Mouse (Mus musculus): ENCODE measurements around the gene Rtp4. TPM values are rescaled to one million over a fixed set of nuclear protein-coding genes. Genes with fewer than 3 reads are reported as not detected.

Rtp4 gene
- total RNA-seq, 2 experiments from 2014 or later: 3.2 to 6.8 TPM

GRCm38 (mm10) chr16:23557195-23557594 is 37.1 kb downstream of the Rtp4 start:
- no peak for ATAC-seq (replicated peaks; ENCODE audit: low FRiP score, low TSS enrichment, poor library complexity, severe bottlenecking)

- ATAC-seq (replicated peaks; ENCODE audit: low FRiP score, low TSS enrichment, poor library complexity, severe bottlenecking): no peak
Measured at GRCm38 (mm10) chr16:23557669-23558068, 37.6 kb downstream of the Rtp4 start.

- ATAC-seq (replicated peaks; ENCODE audit: low FRiP score, low TSS enrichment, poor library complexity, severe bottlenecking): no peak
Measured at GRCm38 (mm10) chr16:23568369-23568958, 48.4 kb downstream of the Rtp4 start.

GRCm38 (mm10) chr16:23574561-23574960 is 54.5 kb downstream of the Rtp4 start:
- no peak for ATAC-seq (replicated peaks; ENCODE audit: low FRiP score, low TSS enrichment, poor library complexity, severe bottlenecking)

GRCm38 (mm10) chr16:23591119-23592105 is 71.3 kb downstream of the Rtp4 start:
- ATAC-seq (replicated peaks; ENCODE audit: low FRiP score, low TSS enrichment, poor library complexity, severe bottlenecking): no peak

GRCm38 (mm10) chr16:23592501-23592900 is 72.4 kb downstream of the Rtp4 start:
- no peak for ATAC-seq (replicated peaks; ENCODE audit: low FRiP score, low TSS enrichment, poor library complexity, severe bottlenecking)

GRCm38 (mm10) chr16:23596696-23597095 is 76.6 kb downstream of the Rtp4 start:
- ATAC-seq (replicated peaks; ENCODE audit: low FRiP score, low TSS enrichment, poor library complexity, severe bottlenecking): no peak

- no peak for ATAC-seq (replicated peaks; ENCODE audit: low FRiP score, low TSS enrichment, poor library complexity, severe bottlenecking)
Measured at GRCm38 (mm10) chr16:23597968-23598367, 77.9 kb downstream of the Rtp4 start.

- no peak for ATAC-seq (replicated peaks; ENCODE audit: low FRiP score, low TSS enrichment, poor library complexity, severe bottlenecking)
Measured at GRCm38 (mm10) chr16:23606220-23606619, 86.1 kb downstream of the Rtp4 start.

- no peak for ATAC-seq (replicated peaks; ENCODE audit: low FRiP score, low TSS enrichment, poor library complexity, severe bottlenecking)
Measured at GRCm38 (mm10) chr16:23606651-23607050, 86.6 kb downstream of the Rtp4 start.

- no peak for ATAC-seq (replicated peaks; ENCODE audit: low FRiP score, low TSS enrichment, poor library complexity, severe bottlenecking)
Measured at GRCm38 (mm10) chr16:23607911-23608410, 87.9 kb downstream of the Rtp4 start.

- peak; percentile 72 for ATAC-seq (replicated peaks; ENCODE audit: low FRiP score, low TSS enrichment, poor library complexity, severe bottlenecking)
Measured at GRCm38 (mm10) chr16:23609748-23610185, 89.7 kb downstream of the Rtp4 start.

GRCm38 (mm10) chr16:23624205-23624604 is 104.1 kb downstream of the Rtp4 start:
- ATAC-seq (replicated peaks; ENCODE audit: low FRiP score, low TSS enrichment, poor library complexity, severe bottlenecking): no peak

GRCm38 (mm10) chr16:23631531-23631930 is 111.4 kb downstream of the Rtp4 start:
- ATAC-seq (replicated peaks; ENCODE audit: low FRiP score, low TSS enrichment, poor library complexity, severe bottlenecking): no peak

- ATAC-seq (replicated peaks; ENCODE audit: low FRiP score, low TSS enrichment, poor library complexity, severe bottlenecking): no peak
Measured at GRCm38 (mm10) chr16:23632681-23633080, 112.6 kb downstream of the Rtp4 start.

- ATAC-seq (replicated peaks; ENCODE audit: low FRiP score, low TSS enrichment, poor library complexity, severe bottlenecking): no peak
Measured at GRCm38 (mm10) chr16:23653028-23653427, 132.9 kb downstream of the Rtp4 start.

GRCm38 (mm10) chr16:23653479-23653878 is 133.4 kb downstream of the Rtp4 start:
- no peak for ATAC-seq (replicated peaks; ENCODE audit: low FRiP score, low TSS enrichment, poor library complexity, severe bottlenecking)

- ATAC-seq (replicated peaks; ENCODE audit: low FRiP score, low TSS enrichment, poor library complexity, severe bottlenecking): no peak
Measured at GRCm38 (mm10) chr16:23659597-23660531, 139.8 kb downstream of the Rtp4 start.

All from megakaryocyte-erythroid progenitor cell, adult 5-6 weeks (primary cell).